17 mouse cellular contexts compared by ENCODE assay signal in the genomic region with DNA sequence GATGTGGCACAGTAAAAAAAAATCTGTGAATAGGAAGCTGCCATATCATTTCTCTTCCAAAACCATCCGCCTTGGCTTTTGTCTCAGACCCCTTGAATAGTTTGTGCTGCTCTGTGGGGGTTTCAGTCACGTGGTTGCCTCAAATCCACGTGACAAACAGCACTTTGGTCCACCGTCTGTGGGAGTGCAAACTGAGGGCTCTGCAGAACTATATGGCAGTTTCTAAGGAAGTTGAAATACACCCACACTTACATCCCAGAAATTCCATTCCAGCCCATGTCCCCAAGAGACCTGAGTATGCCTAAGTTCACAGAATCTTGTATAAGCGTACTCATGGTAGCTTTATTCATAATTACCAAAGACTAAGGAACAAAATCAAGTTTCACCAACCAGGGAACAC.
DNase-seq lines count a peak whose midpoint lies in the region; ATAC-seq and TF ChIP-seq lines count a peak whose summit lies in the region.
"Had no signal": no experiment of that assay in that cellular context is flagged by ENCODE, and none has a peak within 500 bp of the region (broad histone marks: within the 10 kb centered on the region; RNA-seq: fewer than 3 reads in every experiment).

No protein-coding gene starts in this region.

- no peaks in the 10 kb centered on the region for H3K27me3 ChIP-seq in forebrain, embryonic 14.5 days (replicated peaks; ENCODE audit: control insufficient read depth, insufficient read depth, low read length)
- no peaks in the 10 kb centered on the region for H3K27me3 ChIP-seq in forebrain, embryonic 10.5 days (ENCODE audit: poor library complexity, severe bottlenecking)
- H3K27me3 ChIP-seq in neural tube, embryonic 13.5 days = no peaks in the 10 kb centered on the region
- H3K27me3 ChIP-seq: midbrain, embryonic 13.5 days had no signal

- H3K4me1 ChIP-seq in forebrain, embryonic 14.5 days (ENCODE audit: control insufficient read depth, insufficient read depth, low read length) = no peaks in the 10 kb centered on the region
- peaks cover 4% of the 10 kb centered on the region; the same call in 1 of the 2 replicates for H3K4me1 ChIP-seq in forebrain, embryonic 10.5 days
- H3K4me1 ChIP-seq in neural tube, embryonic 13.5 days (replicated peaks) = peaks cover 17% of the 10 kb centered on the region

- H3K27ac ChIP-seq in forebrain, embryonic 14.5 days (ENCODE audit: low read depth, low read length) = peak overlapping the region; percentile 73; the same call in 1 of the 2 replicates
- no peak overlapping the region for H3K27ac ChIP-seq in forebrain, embryonic 10.5 days
- 0 out of 2 replicates have a peak overlapping the region, but pooled peaks have one; percentile 19 for H3K27ac ChIP-seq in neural tube, embryonic 13.5 days (replicated peaks)
- H3K27ac ChIP-seq in left cerebral cortex, adult 2 months = peak overlapping the region; percentile 87
- H3K27ac ChIP-seq: gastrocnemius, adult 2 months; midbrain, embryonic 13.5 days had no signal

- WGBS in forebrain, embryonic 14.5 days = 52% methylated on average over 5 of the region's 5 CpGs
- 80% methylated on average over 5 of the region's 5 CpGs for WGBS in forebrain, embryonic 10.5 days
- 45% methylated on average over 5 of the region's 5 CpGs for WGBS in neural tube, embryonic 13.5 days

- no peak overlapping the region for H3K4me3 ChIP-seq in forebrain, embryonic 14.5 days (ENCODE audit: low read depth, low read length)
- no peak overlapping the region for H3K4me3 ChIP-seq in forebrain, embryonic 10.5 days
- no peak overlapping the region for H3K4me3 ChIP-seq in neural tube, embryonic 13.5 days
- no peak overlapping the region for H3K4me3 ChIP-seq in left cerebral cortex, adult 2 months
- H3K4me3 ChIP-seq: gastrocnemius, adult 2 months; midbrain, embryonic 13.5 days had no signal

- H3K9me3 ChIP-seq in forebrain, embryonic 14.5 days (replicated peaks; ENCODE audit: control insufficient read depth, low read length) = no peaks in the 10 kb centered on the region
- H3K9me3 ChIP-seq in forebrain, embryonic 10.5 days = no peaks in the 10 kb centered on the region
- no peaks in the 10 kb centered on the region for H3K9me3 ChIP-seq in neural tube, embryonic 13.5 days
- H3K9me3 ChIP-seq: midbrain, embryonic 13.5 days had no signal

- H3K4me2 ChIP-seq in forebrain, embryonic 14.5 days (ENCODE audit: low read length) = no peak overlapping the region
- no peak overlapping the region for H3K4me2 ChIP-seq in neural tube, embryonic 13.5 days
- H3K4me2 ChIP-seq: midbrain, embryonic 13.5 days had no signal

- intact Hi-C loops in left cerebral cortex, adult 2 months (cut with DNase I) = loop anchor here (1.0 to 10.0 kb wide), 10 partner anchors 76 to 1059 kb away; no protein-coding TSS in a partner anchor

- TF ChIP-seq CTCF in left cerebral cortex, adult 2 months (IDR thresholded peaks at IDR 0.05) = no peak

- no peaks in the 10 kb centered on the region for H3K36me3 ChIP-seq in forebrain, embryonic 14.5 days (ENCODE audit: control insufficient read depth, insufficient read depth, low read length)
- H3K36me3 ChIP-seq in forebrain, embryonic 10.5 days (replicated peaks) = no peaks in the 10 kb centered on the region
- no peaks in the 10 kb centered on the region for H3K36me3 ChIP-seq in neural tube, embryonic 13.5 days
- H3K36me3 ChIP-seq: midbrain, embryonic 13.5 days had no signal

- ATAC-seq in forebrain, embryonic 14.5 days = no peak
- ATAC-seq in neural tube, embryonic 13.5 days (ENCODE audit: low read depth) = no peak
- no peak for ATAC-seq in megakaryocyte, adult 5-6 weeks (ENCODE audit: poor library complexity, severe bottlenecking)
- ATAC-seq: liver, postnatal 0 days had no signal

- H3K9ac ChIP-seq in forebrain, embryonic 14.5 days (ENCODE audit: low read length) = no peak overlapping the region
- H3K9ac ChIP-seq in neural tube, embryonic 13.5 days = no peak overlapping the region
- H3K9ac ChIP-seq: liver, postnatal 0 days; midbrain, embryonic 13.5 days had no signal

- no peak for DNase-seq in forebrain, embryonic 14.5 days (ENCODE audit: low spot score)
- DNase-seq in forebrain, embryonic 10.5 days (ENCODE audit: extremely low spot score, low spot score) = no peak
- no peak for DNase-seq in neural tube, embryonic 10.5 days (ENCODE audit: extremely low spot score, low spot score)
- peak; percentile 37 to 43 for DNase-seq in left cerebral cortex, adult 2 months (ENCODE audit: extremely low spot score in 1 of 2, low spot score in 2 of 2)
- DNase-seq in right cerebral cortex, postnatal 25 days = peak; percentile 54
- no peak for DNase-seq in layer of hippocampus, postnatal 14 days (ENCODE audit: low spot score in 2 of 2)
- DNase-seq: adrenal gland, adult 8-10 months; cerebellum, adult 2 months; gastrocnemius, adult 2 months; kidney, adult 2 months; liver; liver, postnatal 0 days; lung, postnatal 36 days; thymus, adult 18-20 months had no signal

Comparison
In these comparisons a context has a peak if more than half of its experiments do, and no peak if none do; other contexts are left out.
1. DNase-seq: peak in left cerebral cortex, adult 2 months (2 of 2) and right cerebral cortex, postnatal 25 days (single experiment); none in forebrain, embryonic 14.5 days (single experiment), forebrain, embryonic 10.5 days (single experiment), neural tube, embryonic 10.5 days (single experiment) and layer of hippocampus, postnatal 14 days (0 of 2).